Mouse (Mus musculus): ENCODE measurements around the gene Dynlt1c. TPM values are rescaled to one million over a fixed set of nuclear protein-coding genes. Genes with fewer than 3 reads are reported as not detected.
"Not testable (repeated sequence)": the region's sequence is repeated elsewhere in the genome, so short reads cannot be mapped to it uniquely, and the experiment has no call there.

Dynlt1c gene
- polyA plus RNA-seq, 1 experiment from 2014 or later, result 12.6 TPM

- peak; percentile 43; the same call in 1 of the 2 replicates for ATAC-seq (ENCODE audit: low FRiP score, low TSS enrichment)
- not testable (repeated sequence) for H3K27me3 ChIP-seq (ENCODE audit: control insufficient read depth, insufficient read depth, low read length); H3K36me3 ChIP-seq (ENCODE audit: control insufficient read depth, insufficient read depth, low read length); H3K4me3 ChIP-seq (ENCODE audit: low read depth, low read length); H3K4me2 ChIP-seq (replicated peaks; ENCODE audit: low read depth); H3K9me3 ChIP-seq (ENCODE audit: control insufficient read depth, low read length); H3K4me1 ChIP-seq (replicated peaks; ENCODE audit: control insufficient read depth, insufficient read depth); H3K9ac ChIP-seq (ENCODE audit: low read length); DNase-seq (ENCODE audit: low spot score); H3K27ac ChIP-seq (replicated peaks)
- WGBS, result no CpG with 5 or more reads among the region's 6 CpGs
Measured at GRCm38 (mm10) chr17:6588672-6589071, 12.8 kb upstream of the Dynlt1c start.

DNA sequence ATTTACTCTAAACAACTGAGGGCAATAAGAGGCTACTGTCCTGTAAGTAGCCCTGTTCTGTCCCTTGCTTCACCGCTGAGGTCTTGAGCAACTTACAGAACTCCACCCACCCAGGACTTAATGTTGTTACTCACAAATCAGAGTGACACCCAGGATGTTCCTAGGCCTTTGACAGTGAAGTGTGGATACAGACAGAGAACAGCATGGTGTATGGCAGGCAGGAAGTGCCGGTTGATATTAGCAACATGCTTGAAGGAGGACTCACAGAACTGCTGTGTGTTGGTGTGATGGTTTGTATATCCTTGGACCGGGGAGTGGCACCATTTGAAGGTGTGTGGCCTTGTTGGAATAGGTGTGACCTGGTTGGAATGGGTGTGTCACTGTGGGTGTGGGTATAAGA lies 9.4 kb upstream of the Dynlt1c start:
- H3K4me3 ChIP-seq (ENCODE audit: low read depth, low read length); H3K4me2 ChIP-seq (replicated peaks; ENCODE audit: low read depth); DNase-seq (ENCODE audit: low spot score); H3K4me1 ChIP-seq (replicated peaks; ENCODE audit: control insufficient read depth, insufficient read depth); H3K27me3 ChIP-seq (ENCODE audit: control insufficient read depth, insufficient read depth, low read length); H3K9ac ChIP-seq (ENCODE audit: low read length); H3K9me3 ChIP-seq (ENCODE audit: control insufficient read depth, low read length); H3K27ac ChIP-seq (replicated peaks); H3K36me3 ChIP-seq (ENCODE audit: control insufficient read depth, insufficient read depth, low read length): not testable (repeated sequence)
- WGBS, result 91% methylated on average over 2 of the region's 3 CpGs
- 0 out of 2 replicates have a peak, but pooled peaks have one; percentile 27 for ATAC-seq (ENCODE audit: low FRiP score, low TSS enrichment)

GRCm38 (mm10) chr17:6593896-6594295 lies 7.6 kb upstream of the Dynlt1c start:
- 69% methylated on average over 3 of the region's 3 CpGs for WGBS
- ATAC-seq (ENCODE audit: low FRiP score, low TSS enrichment), result peak; percentile 19; the same call in 1 of the 2 replicates

GRCm38 (mm10) chr17:6595776-6596497 lies 5.5 kb upstream of the Dynlt1c start:
- ATAC-seq (ENCODE audit: low FRiP score, low TSS enrichment), result peak; percentile 33; the same call in 1 of the 2 replicates

More at GRCm38 (mm10) chr17:6593896-6594295, 7.6 kb upstream of the Dynlt1c start:
- H3K27me3 ChIP-seq (ENCODE audit: control insufficient read depth, insufficient read depth, low read length); DNase-seq (ENCODE audit: low spot score); H3K27ac ChIP-seq (replicated peaks); H3K9me3 ChIP-seq (ENCODE audit: control insufficient read depth, low read length); H3K36me3 ChIP-seq (ENCODE audit: control insufficient read depth, insufficient read depth, low read length); H3K4me2 ChIP-seq (replicated peaks; ENCODE audit: low read depth); H3K4me3 ChIP-seq (ENCODE audit: low read depth, low read length); H3K9ac ChIP-seq (ENCODE audit: low read length); H3K4me1 ChIP-seq (replicated peaks; ENCODE audit: control insufficient read depth, insufficient read depth): not testable (repeated sequence)

DNA sequence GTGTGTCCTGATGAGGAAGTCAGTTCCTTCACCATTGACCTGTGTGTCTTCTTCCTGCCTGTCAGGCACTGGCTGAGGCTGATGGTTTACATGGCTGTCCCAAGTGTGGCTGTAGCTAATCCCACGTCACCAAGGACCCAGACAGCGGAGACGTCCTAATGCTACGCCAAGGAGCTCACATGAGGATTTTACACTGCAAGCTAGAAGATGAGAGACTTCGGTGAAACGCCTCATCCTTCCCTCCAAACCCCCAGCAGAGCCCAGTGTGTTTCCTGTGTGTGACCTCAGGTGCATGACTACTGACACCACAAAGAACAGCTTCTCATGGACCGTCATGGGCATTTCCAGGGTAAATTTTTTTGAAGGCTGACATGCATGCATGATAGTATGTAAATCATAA lies 3.1 kb upstream of the Dynlt1c start:
- H3K4me2 ChIP-seq (replicated peaks; ENCODE audit: low read depth); H3K36me3 ChIP-seq (ENCODE audit: control insufficient read depth, insufficient read depth, low read length); ATAC-seq (ENCODE audit: low FRiP score, low TSS enrichment); H3K27ac ChIP-seq (replicated peaks); H3K4me3 ChIP-seq (ENCODE audit: low read depth, low read length); H3K9me3 ChIP-seq (ENCODE audit: control insufficient read depth, low read length); DNase-seq (ENCODE audit: low spot score); H3K4me1 ChIP-seq (replicated peaks; ENCODE audit: control insufficient read depth, insufficient read depth); H3K27me3 ChIP-seq (ENCODE audit: control insufficient read depth, insufficient read depth, low read length); H3K9ac ChIP-seq (ENCODE audit: low read length): not testable (repeated sequence)
- 92% methylated on average over 5 of the region's 7 CpGs for WGBS

More at GRCm38 (mm10) chr17:6595776-6596497, 5.5 kb upstream of the Dynlt1c start:
- H3K27me3 ChIP-seq (ENCODE audit: control insufficient read depth, insufficient read depth, low read length); H3K4me2 ChIP-seq (replicated peaks; ENCODE audit: low read depth); DNase-seq (ENCODE audit: low spot score); H3K36me3 ChIP-seq (ENCODE audit: control insufficient read depth, insufficient read depth, low read length); H3K4me1 ChIP-seq (replicated peaks; ENCODE audit: control insufficient read depth, insufficient read depth); H3K9ac ChIP-seq (ENCODE audit: low read length); H3K4me3 ChIP-seq (ENCODE audit: low read depth, low read length); H3K9me3 ChIP-seq (ENCODE audit: control insufficient read depth, low read length); H3K27ac ChIP-seq (replicated peaks): not testable (repeated sequence)
- WGBS, result 4% methylated on average over 5 of the region's 15 CpGs

DNA sequence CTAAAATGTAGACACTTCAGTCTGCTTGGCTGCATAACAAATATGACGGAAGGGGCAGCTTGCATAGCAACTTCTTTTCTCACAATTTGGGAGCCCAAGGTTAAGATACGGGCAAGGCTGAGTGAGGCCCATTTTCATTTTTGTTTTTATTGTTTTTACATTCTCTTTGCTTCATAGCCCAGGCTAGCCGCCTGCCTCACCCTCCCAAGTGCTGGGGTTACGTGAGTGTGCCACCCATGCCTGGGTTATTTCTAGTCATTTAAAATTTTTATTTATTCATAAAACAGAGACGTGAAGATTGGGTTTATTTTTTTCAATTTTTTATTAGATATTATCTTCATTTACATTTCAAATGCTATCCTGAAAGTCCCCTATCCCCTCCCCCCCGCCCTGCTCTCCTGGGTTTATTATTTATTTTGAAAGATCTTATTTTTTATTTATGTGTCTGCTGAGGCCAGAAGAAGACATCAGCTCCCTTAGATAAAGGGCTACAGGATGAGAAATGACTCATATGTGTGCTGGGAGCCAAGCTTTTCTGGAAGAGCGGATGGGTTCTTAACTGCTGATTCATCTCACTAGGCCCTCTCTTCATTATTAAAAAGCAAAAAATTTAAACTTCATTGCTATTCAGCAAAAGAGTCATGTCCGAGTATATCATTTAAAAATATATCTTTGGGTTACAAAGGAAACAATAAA lies 1.1 kb upstream of the Dynlt1c start:
- not testable (repeated sequence) for H3K4me1 ChIP-seq (replicated peaks; ENCODE audit: control insufficient read depth, insufficient read depth); H3K9ac ChIP-seq (ENCODE audit: low read length); H3K9me3 ChIP-seq (ENCODE audit: control insufficient read depth, low read length); H3K27ac ChIP-seq (replicated peaks); H3K36me3 ChIP-seq (ENCODE audit: control insufficient read depth, insufficient read depth, low read length); ATAC-seq (ENCODE audit: low FRiP score, low TSS enrichment); H3K27me3 ChIP-seq (ENCODE audit: control insufficient read depth, insufficient read depth, low read length); H3K4me3 ChIP-seq (ENCODE audit: low read depth, low read length); H3K4me2 ChIP-seq (replicated peaks; ENCODE audit: low read depth); DNase-seq (ENCODE audit: low spot score)
- WGBS, result 80% methylated on average over 5 of the region's 8 CpGs

DNA sequence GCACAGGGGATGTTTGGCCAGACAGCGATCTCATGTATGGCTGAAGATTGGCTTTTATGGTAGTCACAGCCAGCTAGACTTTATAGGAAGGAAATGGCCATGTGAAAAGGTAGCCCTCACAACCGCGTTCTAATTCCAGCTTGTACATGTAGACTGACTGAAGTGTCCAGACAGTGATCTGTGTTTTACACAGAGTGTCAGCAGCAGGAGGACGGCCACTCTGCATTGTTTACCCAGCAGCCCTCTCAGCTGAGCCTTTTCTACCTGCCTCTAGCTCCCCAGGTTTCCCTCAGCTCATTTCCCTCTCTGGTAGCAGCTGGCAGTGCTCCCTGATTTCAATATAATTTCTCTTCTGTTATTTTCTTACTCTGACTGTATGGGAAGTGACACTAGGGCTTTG lies 734 bp downstream of the Dynlt1c start:
- ATAC-seq (ENCODE audit: low FRiP score, low TSS enrichment); H3K9me3 ChIP-seq (ENCODE audit: control insufficient read depth, low read length); H3K36me3 ChIP-seq (ENCODE audit: control insufficient read depth, insufficient read depth, low read length); H3K9ac ChIP-seq (ENCODE audit: low read length); H3K4me1 ChIP-seq (replicated peaks; ENCODE audit: control insufficient read depth, insufficient read depth); H3K4me2 ChIP-seq (replicated peaks; ENCODE audit: low read depth); H3K4me3 ChIP-seq (ENCODE audit: low read depth, low read length); H3K27me3 ChIP-seq (ENCODE audit: control insufficient read depth, insufficient read depth, low read length); H3K27ac ChIP-seq (replicated peaks); DNase-seq (ENCODE audit: low spot score): not testable (repeated sequence)
- WGBS, result 2% methylated on average over 3 of the region's 4 CpGs

DNA sequence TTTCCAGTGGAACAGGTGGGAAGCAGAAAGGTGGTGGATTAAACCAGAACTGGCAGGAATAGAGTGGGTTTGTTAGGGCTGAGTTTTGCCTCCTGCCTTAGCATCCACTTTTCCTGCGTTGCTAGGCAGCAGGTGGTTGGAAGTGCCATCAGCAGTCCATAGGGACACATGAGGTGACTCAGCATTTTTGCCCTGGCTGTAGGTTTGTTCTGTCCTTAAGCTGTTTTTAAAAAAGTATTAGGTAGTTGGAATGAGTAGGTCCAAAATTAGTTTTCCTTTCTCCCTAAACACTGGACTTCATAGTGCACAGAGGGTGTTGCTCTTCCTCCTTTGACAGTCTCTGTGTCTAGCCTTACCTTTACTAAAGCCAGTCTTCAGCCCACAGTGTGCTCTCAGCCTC lies 3.9 kb downstream of the Dynlt1c start:
- H3K36me3 ChIP-seq (ENCODE audit: control insufficient read depth, insufficient read depth, low read length); H3K27me3 ChIP-seq (ENCODE audit: control insufficient read depth, insufficient read depth, low read length); H3K9me3 ChIP-seq (ENCODE audit: control insufficient read depth, low read length); DNase-seq (ENCODE audit: low spot score); ATAC-seq (ENCODE audit: low FRiP score, low TSS enrichment); H3K4me3 ChIP-seq (ENCODE audit: low read depth, low read length); H3K9ac ChIP-seq (ENCODE audit: low read length); H3K27ac ChIP-seq (replicated peaks); H3K4me2 ChIP-seq (replicated peaks; ENCODE audit: low read depth); H3K4me1 ChIP-seq (replicated peaks; ENCODE audit: control insufficient read depth, insufficient read depth): not testable (repeated sequence)
- WGBS, result 56% methylated on average over 1 of the region's 1 CpGs

- not testable (repeated sequence) for H3K4me2 ChIP-seq (replicated peaks; ENCODE audit: low read depth); H3K4me3 ChIP-seq (ENCODE audit: low read depth, low read length); H3K9me3 ChIP-seq (ENCODE audit: control insufficient read depth, low read length); H3K27me3 ChIP-seq (ENCODE audit: control insufficient read depth, insufficient read depth, low read length); ATAC-seq (ENCODE audit: low FRiP score, low TSS enrichment); H3K27ac ChIP-seq (replicated peaks); H3K4me1 ChIP-seq (replicated peaks; ENCODE audit: control insufficient read depth, insufficient read depth); H3K36me3 ChIP-seq (ENCODE audit: control insufficient read depth, insufficient read depth, low read length); H3K9ac ChIP-seq (ENCODE audit: low read length); DNase-seq (ENCODE audit: low spot score)
- 84% methylated on average over 11 of the region's 14 CpGs for WGBS
Measured at GRCm38 (mm10) chr17:6613524-6613923, 12.1 kb downstream of the Dynlt1c start.

All from stomach, postnatal 0 days (tissue).